Mouse (Mus musculus): Measurements from ENCODE around the gene Nlk. TPM values are rescaled to one million over a fixed set of nuclear protein-coding genes. Genes with fewer than 3 reads are reported as not detected.

The Nlk gene
- polyA plus RNA-seq, 1 experiment, result 52.6 TPM

DNA sequence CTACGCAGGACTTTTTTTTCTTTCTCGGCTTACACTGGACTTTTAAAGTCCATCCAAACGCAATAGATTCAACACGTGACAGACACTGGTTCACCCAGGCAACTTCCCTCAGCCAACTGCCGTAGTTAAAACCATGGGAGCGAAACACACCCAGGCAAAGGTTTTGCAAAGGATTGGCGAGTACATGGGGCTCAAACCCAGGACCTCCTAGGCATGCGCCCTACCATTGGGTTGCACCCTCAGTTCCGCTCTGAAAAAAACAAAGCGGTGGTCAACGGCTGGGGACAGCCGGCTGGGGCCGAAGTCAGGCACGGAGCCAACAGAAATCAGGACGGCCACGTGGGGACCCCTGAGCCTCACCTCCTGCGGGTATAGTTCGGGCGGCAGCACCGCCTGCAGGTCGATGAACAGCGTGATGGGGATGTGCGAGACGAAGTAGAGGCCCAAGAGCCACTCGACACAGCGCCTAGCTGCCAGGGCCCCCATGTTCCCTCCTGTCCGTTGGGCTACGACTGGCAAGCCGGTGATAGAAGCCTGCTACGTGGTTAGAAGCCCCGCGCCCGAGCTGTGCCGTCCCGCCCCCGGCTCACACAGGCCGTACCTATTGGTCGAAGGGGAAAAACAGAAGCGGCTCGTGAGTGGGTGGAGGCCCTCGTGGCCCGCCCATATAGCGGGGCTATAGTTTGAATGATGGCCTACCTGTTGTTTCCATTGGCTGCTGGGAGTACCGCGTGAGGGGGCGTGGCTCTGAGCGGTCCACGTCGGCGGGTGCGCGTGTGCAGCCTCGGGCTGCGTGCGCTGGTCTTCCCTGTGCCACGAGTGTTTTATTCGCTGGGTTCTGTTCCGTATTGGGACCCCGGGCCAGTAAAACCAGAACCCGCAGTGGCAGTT is 146.8 kb downstream of the Nlk start, which contains the start of gene Tmem97:
Gene Tmem97 (minus strand): TSS at position 610 of the 891 bp plus-strand sequence.
- Histone ChIP-seq H3K4me1 (replicated peaks; ENCODE audit: control insufficient read depth, insufficient read depth, low read length) (peaks cover 14% of the 10 kb centered on the region), H3K27me3 (ENCODE audit: control insufficient read depth, insufficient read depth, low read length) (no peaks in the 10 kb centered on the region), H3K27ac (ENCODE audit: control insufficient read depth, insufficient read depth, low read length) (no peak within 1 kb of the TSS), H3K4me3 (ENCODE audit: control insufficient read depth, insufficient read depth, low read length) (peak within 1 kb of the TSS; percentile 83), H3K36me3 (ENCODE audit: control insufficient read depth, insufficient read depth, low read length) (no peaks in the 10 kb centered on the region)
- DNase-seq, result peak; percentile 94
- TF ChIP-seq CTCF (IDR thresholded peaks at IDR 0.05; ENCODE audit: borderline replicate concordance, control insufficient read depth, extremely low read depth, insufficient read depth, low read length, poor library complexity), result peak; percentile 45; the same call in 1 of the 2 replicates
- TF ChIP-seq POLR2A (IDR thresholded peaks at IDR 0.05; ENCODE audit: control insufficient read depth, extremely low read depth, insufficient read depth, low read length, poor library complexity), result peak; percentile 52; the same call in 1 of the 2 replicates
- WGBS, result under 1% methylated on average over 60 of the region's 60 CpGs

DNA sequence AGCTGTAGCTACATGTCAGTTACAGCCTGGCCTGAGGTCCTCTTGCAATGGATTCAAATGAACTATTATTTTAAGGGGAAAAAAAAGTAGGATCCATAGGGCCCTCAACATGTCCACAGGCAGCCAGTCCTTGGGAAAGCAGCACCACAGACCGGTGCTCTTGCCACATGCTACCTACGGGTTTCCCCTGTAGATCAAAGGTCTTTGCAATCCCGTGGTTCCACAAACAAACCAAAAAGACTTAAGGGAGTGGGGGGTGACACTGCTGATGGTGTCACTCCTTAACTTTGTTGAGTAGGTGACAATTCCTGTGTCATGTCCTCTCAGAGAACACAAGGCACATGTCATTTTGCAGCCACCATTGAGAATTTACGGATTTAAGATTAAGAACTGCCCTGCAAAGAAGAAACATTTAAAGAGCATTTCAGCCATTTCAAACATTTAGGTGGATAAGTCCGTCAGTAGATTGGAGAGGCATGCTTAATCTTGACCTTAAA is 147.6 kb downstream of the Nlk start:
- no peak for DNase-seq
- no peak overlapping the region for H3K27ac ChIP-seq (ENCODE audit: control insufficient read depth, insufficient read depth, low read length)
- no peaks in the 10 kb centered on the region for H3K36me3 ChIP-seq (ENCODE audit: control insufficient read depth, insufficient read depth, low read length)
- TF ChIP-seq POLR2A (IDR thresholded peaks at IDR 0.05; ENCODE audit: control insufficient read depth, extremely low read depth, insufficient read depth, low read length, poor library complexity), result no peak
- TF ChIP-seq CTCF (IDR thresholded peaks at IDR 0.05; ENCODE audit: borderline replicate concordance, control insufficient read depth, extremely low read depth, insufficient read depth, low read length, poor library complexity), result no peak
- peaks cover 14% of the 10 kb centered on the region for H3K4me1 ChIP-seq (replicated peaks; ENCODE audit: control insufficient read depth, insufficient read depth, low read length)
- H3K4me3 ChIP-seq (ENCODE audit: control insufficient read depth, insufficient read depth, low read length), result no peak overlapping the region; the same call in 1 of the 2 replicates
- 6% methylated on average over 5 of the region's 5 CpGs for WGBS
- no peaks in the 10 kb centered on the region for H3K27me3 ChIP-seq (ENCODE audit: control insufficient read depth, insufficient read depth, low read length)

DNA sequence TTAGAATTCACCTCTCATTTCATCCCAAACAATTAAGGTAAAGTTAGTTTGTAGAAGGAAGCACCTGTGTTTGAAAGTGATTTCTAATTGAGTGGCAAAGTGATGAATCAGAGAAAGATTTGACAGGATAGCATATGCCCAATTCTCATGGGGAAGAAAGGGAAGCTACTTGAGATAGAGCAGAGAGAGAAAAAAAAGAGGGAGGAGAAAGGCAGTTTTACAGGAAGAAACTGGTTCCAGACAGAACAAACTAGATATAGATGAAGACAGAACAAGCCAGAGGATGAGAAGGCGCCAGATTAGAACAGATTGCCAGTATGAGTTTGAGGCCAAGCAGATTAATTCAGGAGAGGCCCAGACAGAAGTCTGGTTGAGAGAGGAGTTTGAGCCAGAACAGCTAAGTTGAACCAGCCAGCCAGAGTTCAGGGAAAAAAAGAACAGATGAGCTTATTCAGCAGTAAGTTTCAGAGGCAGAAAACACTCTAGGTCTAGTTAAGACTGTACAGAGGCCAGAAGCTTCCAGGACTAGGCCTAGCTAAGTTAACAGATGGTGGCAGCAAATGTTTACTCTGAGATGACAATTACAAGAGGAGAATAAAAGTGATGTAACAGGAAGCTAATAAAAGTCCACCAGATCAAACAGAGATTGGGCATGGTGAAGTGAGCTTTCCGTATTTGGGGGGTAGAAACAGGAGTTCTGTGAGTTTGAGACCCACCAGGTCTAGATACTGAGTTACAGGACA is 149.3 kb downstream of the Nlk start:
- TF ChIP-seq POLR2A (IDR thresholded peaks at IDR 0.05; ENCODE audit: control insufficient read depth, extremely low read depth, insufficient read depth, low read length, poor library complexity) (no peak), CTCF (IDR thresholded peaks at IDR 0.05; ENCODE audit: borderline replicate concordance, control insufficient read depth, extremely low read depth, insufficient read depth, low read length, poor library complexity) (no peak)
- 85% methylated on average over 2 of the region's 2 CpGs for WGBS
- DNase-seq, result no peak
- H3K27ac ChIP-seq (ENCODE audit: control insufficient read depth, insufficient read depth, low read length), result no peak overlapping the region
- no peak overlapping the region for H3K4me3 ChIP-seq (ENCODE audit: control insufficient read depth, insufficient read depth, low read length)
- H3K36me3 ChIP-seq (ENCODE audit: control insufficient read depth, insufficient read depth, low read length), result no peaks in the 10 kb centered on the region
- peaks cover 14% of the 10 kb centered on the region for H3K4me1 ChIP-seq (replicated peaks; ENCODE audit: control insufficient read depth, insufficient read depth, low read length)
- H3K27me3 ChIP-seq (ENCODE audit: control insufficient read depth, insufficient read depth, low read length), result no peaks in the 10 kb centered on the region

DNA sequence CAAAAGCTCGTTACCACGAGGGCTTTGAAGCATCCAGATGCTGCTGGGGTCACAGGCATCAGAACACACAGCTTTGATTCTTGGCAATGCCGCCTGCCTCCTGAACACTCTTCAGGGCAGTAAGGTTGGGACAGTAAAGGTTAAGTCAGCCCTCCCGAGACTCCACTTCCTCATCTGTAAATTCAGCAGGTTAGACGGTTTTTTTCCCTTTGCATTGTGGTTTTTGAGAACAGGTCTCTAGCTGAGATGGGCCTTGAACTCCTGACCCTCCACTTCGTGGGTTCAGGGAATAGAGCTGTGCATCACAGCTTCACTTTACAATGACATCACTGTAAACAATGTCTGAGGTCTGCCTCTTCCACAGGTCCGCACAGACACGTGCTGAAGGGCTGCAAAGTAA is 152.0 kb downstream of the Nlk start:
- H3K27me3 ChIP-seq (ENCODE audit: control insufficient read depth, insufficient read depth, low read length), result no peaks in the 10 kb centered on the region
- no peak overlapping the region for H3K27ac ChIP-seq (ENCODE audit: control insufficient read depth, insufficient read depth, low read length)
- H3K4me3 ChIP-seq (ENCODE audit: control insufficient read depth, insufficient read depth, low read length), result no peak overlapping the region
- WGBS, result 46% methylated on average over 8 of the region's 8 CpGs
- no peak for DNase-seq
- TF ChIP-seq CTCF (IDR thresholded peaks at IDR 0.05; ENCODE audit: borderline replicate concordance, control insufficient read depth, extremely low read depth, insufficient read depth, low read length, poor library complexity) (no peak), POLR2A (IDR thresholded peaks at IDR 0.05; ENCODE audit: control insufficient read depth, extremely low read depth, insufficient read depth, low read length, poor library complexity) (no peak)
- H3K4me1 ChIP-seq (replicated peaks; ENCODE audit: control insufficient read depth, insufficient read depth, low read length), result peaks cover 6% of the 10 kb centered on the region
- peaks cover 9% of the 10 kb centered on the region; the same call in 1 of the 2 replicates for H3K36me3 ChIP-seq (ENCODE audit: control insufficient read depth, insufficient read depth, low read length)

DNA sequence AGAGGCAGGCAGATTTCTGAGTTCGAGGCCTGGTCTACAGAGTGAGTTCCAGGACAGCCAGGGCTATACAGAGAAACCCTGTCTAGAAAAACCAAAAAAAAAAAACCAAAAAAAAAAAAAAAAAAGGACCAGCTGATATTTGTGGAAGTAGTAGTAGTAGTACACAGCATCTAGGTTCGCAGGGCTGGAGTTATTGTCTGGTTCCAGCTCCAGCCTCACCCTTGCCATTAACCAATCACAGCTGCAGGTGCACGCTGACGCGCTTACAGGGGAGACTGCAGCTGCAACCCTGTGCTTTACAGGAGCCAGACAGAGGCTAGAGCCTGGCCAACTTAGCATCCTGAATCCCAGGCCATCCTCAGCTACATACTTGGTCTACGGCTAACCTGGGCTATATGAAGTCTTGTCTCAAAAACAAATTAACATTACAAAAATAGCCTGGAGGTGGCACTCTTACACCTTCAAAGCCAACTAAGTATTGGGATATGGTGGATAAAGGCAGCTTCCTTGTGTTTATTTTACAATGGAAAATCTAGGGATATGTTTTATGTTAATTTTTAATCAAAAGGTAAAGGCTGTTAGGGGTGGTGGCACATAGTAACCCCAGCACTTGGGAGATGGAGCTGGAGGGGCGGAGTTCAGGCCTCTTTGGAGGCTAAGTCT is 152.6 kb downstream of the Nlk start:
- no peak for DNase-seq
- WGBS, result 90% methylated on average over 7 of the region's 7 CpGs
- H3K27me3 ChIP-seq (ENCODE audit: control insufficient read depth, insufficient read depth, low read length), result no peaks in the 10 kb centered on the region
- H3K4me3 ChIP-seq (ENCODE audit: control insufficient read depth, insufficient read depth, low read length), result no peak overlapping the region
- peaks cover 9% of the 10 kb centered on the region; the same call in 1 of the 2 replicates for H3K36me3 ChIP-seq (ENCODE audit: control insufficient read depth, insufficient read depth, low read length)
- TF ChIP-seq POLR2A (IDR thresholded peaks at IDR 0.05; ENCODE audit: control insufficient read depth, extremely low read depth, insufficient read depth, low read length, poor library complexity) (no peak), CTCF (IDR thresholded peaks at IDR 0.05; ENCODE audit: borderline replicate concordance, control insufficient read depth, extremely low read depth, insufficient read depth, low read length, poor library complexity) (no peak)
- H3K27ac ChIP-seq (ENCODE audit: control insufficient read depth, insufficient read depth, low read length), result no peak overlapping the region
- peaks cover 2% of the 10 kb centered on the region for H3K4me1 ChIP-seq (replicated peaks; ENCODE audit: control insufficient read depth, insufficient read depth, low read length)

DNA sequence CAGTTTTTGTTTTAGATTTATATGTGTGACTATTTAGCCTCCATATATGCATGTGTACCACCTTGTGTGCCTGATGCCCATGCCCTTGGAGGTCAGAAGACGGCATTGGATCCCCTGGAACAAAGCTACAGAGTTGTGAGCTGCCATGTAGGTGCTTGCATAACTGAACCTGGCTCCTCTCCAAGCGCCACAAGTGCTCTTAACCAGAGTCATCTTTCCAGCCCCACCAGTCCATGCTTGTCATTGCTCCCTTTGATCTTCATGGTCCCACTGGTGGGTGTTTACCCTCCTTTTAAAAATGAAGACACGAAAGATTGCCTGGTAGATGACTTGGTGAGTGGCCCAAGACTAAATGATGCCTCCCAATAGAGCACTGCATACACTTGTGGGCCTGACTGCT is 156.8 kb downstream of the Nlk start:
- Histone ChIP-seq H3K27me3 (ENCODE audit: control insufficient read depth, insufficient read depth, low read length) (no peaks in the 10 kb centered on the region), H3K4me1 (replicated peaks; ENCODE audit: control insufficient read depth, insufficient read depth, low read length) (peaks cover 7% of the 10 kb centered on the region), H3K4me3 (ENCODE audit: control insufficient read depth, insufficient read depth, low read length) (no peak overlapping the region), H3K27ac (ENCODE audit: control insufficient read depth, insufficient read depth, low read length) (no peak overlapping the region), H3K36me3 (ENCODE audit: control insufficient read depth, insufficient read depth, low read length) (peaks cover 9% of the 10 kb centered on the region; the same call in 1 of the 2 replicates)
- 89% methylated on average over 3 of the region's 3 CpGs for WGBS
- TF ChIP-seq POLR2A (IDR thresholded peaks at IDR 0.05; ENCODE audit: control insufficient read depth, extremely low read depth, insufficient read depth, low read length, poor library complexity) (no peak), CTCF (IDR thresholded peaks at IDR 0.05; ENCODE audit: borderline replicate concordance, control insufficient read depth, extremely low read depth, insufficient read depth, low read length, poor library complexity) (no peak)
- no peak for DNase-seq

Data from thymus, adult 2 months (tissue).